Mouse (Mus musculus): ENCODE data around the gene Dnajb5.

DNA sequence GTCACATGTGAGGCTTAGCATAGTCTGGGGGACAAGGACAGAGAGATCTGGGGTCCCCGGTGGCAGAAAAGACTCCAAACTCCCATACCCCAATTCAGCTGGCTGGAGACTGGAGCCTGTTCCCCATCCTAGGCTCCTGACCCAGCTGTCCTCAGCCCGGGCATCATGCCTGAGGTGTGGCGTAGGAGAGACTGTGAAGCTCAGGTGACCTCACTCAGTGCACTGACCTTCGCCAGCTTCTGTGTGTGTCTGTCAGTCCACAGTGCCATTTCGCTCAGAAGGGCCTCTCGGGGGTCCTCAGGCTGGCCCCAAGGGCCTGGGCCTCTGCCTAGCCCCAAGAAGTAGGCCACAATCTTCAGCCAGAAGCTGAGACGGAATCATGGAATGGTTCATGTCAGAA lies 2.9 kb downstream of the Dnajb5 start:
- TF ChIP-seq CTCF (IDR thresholded peaks at IDR 0.05; ENCODE audit: insufficient read depth, low read depth, low read length): no peak
- TF ChIP-seq POLR2A (IDR thresholded peaks at IDR 0.05; ENCODE audit: insufficient read depth, low read depth, low read length): no peak
